Mouse (Mus musculus) megakaryocyte, embryonic 14.5 days (primary cell): ENCODE measurements around the gene Fam196a. TPM values are rescaled to one million over a fixed set of nuclear protein-coding genes. Genes with fewer than 3 reads are reported as not detected.

Experiments
- H3K27me3 ChIP-seq: replicated peaks from 2 replicates; pipeline ENCODE3; 2012; ENCODE audit warnings: inconsistent platforms
- H3K36me3 ChIP-seq: replicated peaks from 2 replicates; pipeline ENCODE3; 2012; ENCODE audit warnings: low read length, inconsistent platforms, mixed read lengths
- H3K4me1 ChIP-seq: 2 replicates; pipeline ENCODE4 v1.6.1; 2012; ENCODE audit warnings: inconsistent platforms
- H3K4me3 ChIP-seq: replicated peaks from 2 replicates; pipeline ENCODE3; 2012; ENCODE audit warnings: moderate library complexity, mild to moderate bottlenecking, inconsistent platforms
- H3K9me3 ChIP-seq: 2 replicates; pipeline ENCODE4 v1.6.1; 2012; ENCODE audit warnings: inconsistent platforms
- FLI1 ChIP-seq: IDR thresholded peaks from 2 replicates; pipeline ENCODE4 v1.6.1; 2012; ENCODE audit warnings: low read length, inconsistent platforms, mixed read lengths
- GATA1 ChIP-seq: IDR thresholded peaks from 3 replicates; pipeline ENCODE4 v1.6.1; 2012; ENCODE audit warnings: mixed read lengths, low read length, inconsistent platforms, borderline replicate concordance
- polyA plus RNA-seq: library from polyadenylated mRNA; stranded (reverse); fragments of >175 nt; gene quantifications from 2 replicates; pipeline ENCODE4 v1.2.3, GENCODE M21; 2012; ENCODE audit warnings: low replicate concordance; ENCODE audit not compliant: insufficient read depth

Gene Fam196a
- polyA plus RNA-seq = not detected in 2 replicates

GRCm38 (mm10) chr7:134937927-134938609 is at the start of gene Fam196a:
Fam196a (minus strand) TSS chr7:134938430.
- H3K4me1 ChIP-seq = peaks cover 21% of the 10 kb centered on the region
- TF ChIP-seq FLI1 (no peak), GATA1 (no peak)
- H3K4me3 ChIP-seq = peak within 1 kb of the TSS; percentile 85
- H3K36me3 ChIP-seq = no peaks in the 10 kb centered on the region
- H3K9me3 ChIP-seq = peaks cover 11% of the 10 kb centered on the region; the same call in 1 of the 2 replicates
- peaks cover 42% of the 10 kb centered on the region for H3K27me3 ChIP-seq

- Histone ChIP-seq H3K4me1 (no peaks in the 10 kb centered on the region), H3K9me3 (peaks cover 9% of the 10 kb centered on the region; the same call in 1 of the 2 replicates), H3K27me3 (no peaks in the 10 kb centered on the region), H3K36me3 (no peaks in the 10 kb centered on the region), H3K4me3 (no peak overlapping the region)
- TF ChIP-seq GATA1 (no peak), FLI1 (no peak)
Observed at GRCm38 (mm10) chr7:134961608-134962007, 23.4 kb upstream of the Fam196a start.

- H3K4me1 ChIP-seq = no peaks in the 10 kb centered on the region
- TF ChIP-seq FLI1 = no peak
- TF ChIP-seq GATA1 = no peak
- H3K4me3 ChIP-seq = no peak overlapping the region
- peaks cover 9% of the 10 kb centered on the region; the same call in 1 of the 2 replicates for H3K9me3 ChIP-seq
- no peaks in the 10 kb centered on the region for H3K36me3 ChIP-seq
- H3K27me3 ChIP-seq = no peaks in the 10 kb centered on the region
Observed at GRCm38 (mm10) chr7:134960871-134961270, 22.6 kb upstream of the Fam196a start.

GRCm38 (mm10) chr7:134959086-134959485 is 20.9 kb upstream of the Fam196a start:
- TF ChIP-seq FLI1 (no peak), GATA1 (no peak)
- H3K36me3 ChIP-seq = no peaks in the 10 kb centered on the region
- no peaks in the 10 kb centered on the region for H3K27me3 ChIP-seq
- H3K4me1 ChIP-seq = no peaks in the 10 kb centered on the region
- peaks cover 2% of the 10 kb centered on the region; the same call in 1 of the 2 replicates for H3K9me3 ChIP-seq
- H3K4me3 ChIP-seq = no peak overlapping the region

- H3K4me3 ChIP-seq = no peak overlapping the region
- H3K27me3 ChIP-seq = no peaks in the 10 kb centered on the region
- peaks cover 6% of the 10 kb centered on the region; the same call in 1 of the 2 replicates for H3K4me1 ChIP-seq
- H3K36me3 ChIP-seq = no peaks in the 10 kb centered on the region
- TF ChIP-seq GATA1 (no peak), FLI1 (no peak)
- H3K9me3 ChIP-seq = peaks cover 4% of the 10 kb centered on the region
Observed at GRCm38 (mm10) chr7:134945925-134946716, 7.9 kb upstream of the Fam196a start.

- Histone ChIP-seq H3K9me3 (peaks cover 7% of the 10 kb centered on the region), H3K4me3 (no peak overlapping the region), H3K36me3 (no peaks in the 10 kb centered on the region), H3K4me1 (peaks cover 14% of the 10 kb centered on the region), H3K27me3 (peaks cover 9% of the 10 kb centered on the region)
- TF ChIP-seq GATA1 (no peak), FLI1 (no peak)
Observed at GRCm38 (mm10) chr7:134943701-134944100, 5.5 kb upstream of the Fam196a start.

GRCm38 (mm10) chr7:134943063-134943462 is 4.8 kb upstream of the Fam196a start:
- Histone ChIP-seq H3K36me3 (no peaks in the 10 kb centered on the region), H3K4me1 (peaks cover 14% of the 10 kb centered on the region), H3K27me3 (peaks cover 15% of the 10 kb centered on the region), H3K4me3 (no peak overlapping the region), H3K9me3 (peaks cover 7% of the 10 kb centered on the region)
- no peak for TF ChIP-seq GATA1
- TF ChIP-seq FLI1 = no peak

GRCm38 (mm10) chr7:134941891-134942290 is 3.7 kb upstream of the Fam196a start:
- no peaks in the 10 kb centered on the region for H3K36me3 ChIP-seq
- H3K9me3 ChIP-seq = peaks cover 11% of the 10 kb centered on the region; the same call in 1 of the 2 replicates
- peaks cover 27% of the 10 kb centered on the region for H3K27me3 ChIP-seq
- TF ChIP-seq FLI1 (no peak), GATA1 (no peak)
- peaks cover 22% of the 10 kb centered on the region for H3K4me1 ChIP-seq
- H3K4me3 ChIP-seq = no peak overlapping the region

- peaks cover 11% of the 10 kb centered on the region; the same call in 1 of the 2 replicates for H3K9me3 ChIP-seq
- H3K27me3 ChIP-seq = peaks cover 42% of the 10 kb centered on the region
- peak overlapping the region; percentile 85 for H3K4me3 ChIP-seq
- TF ChIP-seq FLI1 (no peak), GATA1 (no peak)
- peaks cover 21% of the 10 kb centered on the region for H3K4me1 ChIP-seq
- H3K36me3 ChIP-seq = no peaks in the 10 kb centered on the region
Observed at GRCm38 (mm10) chr7:134937471-134937926, 731 bp downstream of the Fam196a start.

GRCm38 (mm10) chr7:134931886-134932285 is 6.3 kb downstream of the Fam196a start:
- H3K4me1 ChIP-seq = peaks cover 5% of the 10 kb centered on the region; the same call in 1 of the 2 replicates
- H3K9me3 ChIP-seq = no peaks in the 10 kb centered on the region
- no peaks in the 10 kb centered on the region for H3K36me3 ChIP-seq
- H3K4me3 ChIP-seq = no peak overlapping the region
- H3K27me3 ChIP-seq = peaks cover 15% of the 10 kb centered on the region
- TF ChIP-seq FLI1 (no peak), GATA1 (no peak)
